Mouse (Mus musculus) MEL (cell line): Measurements from ENCODE around the gene Gabra3. TPM values are rescaled to one million over a fixed set of nuclear protein-coding genes. Genes with fewer than 3 reads are reported as not detected.

Experiments
- DNase-seq: peaks from one replicate; pipeline ENCODE4 v3.0.0; 2011; ENCODE audit warnings: low read depth, low spot score
- H3K27ac ChIP-seq: 2 replicates; pipeline ENCODE4 v1.5.1; 2012; ENCODE audit warnings: low read depth, mild to moderate bottlenecking, control low read depth, low read length, moderate library complexity; ENCODE audit not compliant: control insufficient read depth
- H3K27me3 ChIP-seq, 2 experiments: fragments of 150-350 bp in 1 of 2; sonication (generic) in 1 of 2; 2 replicates each; pipeline ENCODE4 v1.6.1; 2012; ENCODE audit warnings: low read length in 2 of 2, mild to moderate bottlenecking in 2 of 2, improper control_type of control experiment in 1 of 2, moderate library complexity in 1 of 2; ENCODE audit not compliant: insufficient read depth in 2 of 2, control insufficient read depth in 1 of 2
- H3K36me3 ChIP-seq, 2 experiments: 2 replicates each; pipeline ENCODE4 v1.6.1; 2012 to 2014; ENCODE audit warnings: low read length in 2 of 2, improper control_type of control experiment in 1 of 2, inconsistent platforms in 1 of 2, mild to moderate bottlenecking in 1 of 2; ENCODE audit not compliant: insufficient read depth in 2 of 2, control insufficient read depth in 1 of 2
- H3K4me1 ChIP-seq, 2 experiments: fragments of 150-350 bp in 1 of 2; sonication (generic) in 1 of 2; 2 replicates each; pipeline ENCODE4 v1.6.1; 2012; ENCODE audit warnings: low read length in 2 of 2, improper control_type of control experiment in 1 of 2, mild to moderate bottlenecking in 1 of 2; ENCODE audit not compliant: insufficient read depth in 2 of 2, control insufficient read depth in 1 of 2
- H3K4me3 ChIP-seq, 2 experiments: fragments of 150-350 bp in 1 of 2; sonication (generic) in 1 of 2; 2 replicates each; pipeline ENCODE4 v1.5.1; 2012; ENCODE audit warnings: low read depth in 2 of 2, low read length in 2 of 2, mild to moderate bottlenecking in 2 of 2, moderate library complexity in 2 of 2, control low read depth in 1 of 2, improper control_type of control experiment in 1 of 2; ENCODE audit not compliant: control insufficient read depth in 1 of 2, insufficient read depth in 1 of 2
- H3K79me2 ChIP-seq: 2 replicates; pipeline ENCODE4 v1.6.1; 2012; ENCODE audit warnings: mild to moderate bottlenecking, low read length, moderate library complexity; ENCODE audit not compliant: control insufficient read depth, poor library complexity, insufficient read depth
- H3K9ac ChIP-seq: 2 replicates; pipeline ENCODE4 v1.6.1; 2012; ENCODE audit warnings: low read depth, mild to moderate bottlenecking, control low read depth, low read length, moderate library complexity; ENCODE audit not compliant: control insufficient read depth, poor library complexity, severe bottlenecking
- H3K9me3 ChIP-seq: fragments of 150-350 bp; sonication (generic); replicated peaks from 2 replicates; pipeline ENCODE4 v1.6.1; 2012; ENCODE audit warnings: mild to moderate bottlenecking, low read length, improper control_type of control experiment, moderate library complexity; ENCODE audit not compliant: insufficient read depth
- RCOR1 ChIP-seq: IDR thresholded peaks from 2 replicates; pipeline ENCODE4 v1.6.1; 2012; ENCODE audit warnings: low read depth, mild to moderate bottlenecking, inconsistent platforms, low read length, improper control_type of control experiment
- TAL1 ChIP-seq: IDR thresholded peaks from 2 replicates; pipeline ENCODE4 v1.6.1; 2012; ENCODE audit warnings: mild to moderate bottlenecking, inconsistent platforms, low read length, moderate library complexity, mixed read lengths
- polyA plus RNA-seq, 2 experiments: library from polyadenylated mRNA; stranded (reverse) in 1 of 2; unstranded in 1 of 2; fragments of >175 nt in 1 of 2; fragments of >200 nt in 1 of 2; gene quantifications; 2 replicates each; pipeline versions ENCODE4 v1.2.1 to v1.2.4; 2012; ENCODE audit warnings: low replicate concordance in 2 of 2, low read depth in 1 of 2; ENCODE audit not compliant: insufficient read length in 2 of 2, insufficient read depth in 1 of 2, missing spikeins in 1 of 2
- total RNA-seq: library from RNA; depleted of rRNA; stranded (reverse); fragments of 300-350 nt; gene quantifications from 2 replicates; pipeline ENCODE4 v1.2.3, GENCODE M21; 2012; rRNA removed

Gabra3 gene
- total and polyA plus RNA-seq, 3 experiments: not detected

- no peaks in the 10 kb centered on the region for H3K9me3 ChIP-seq
- no peaks in the 10 kb centered on the region for H3K4me1 ChIP-seq
- no peak within 1 kb of the TSS for H3K4me3 ChIP-seq
- DNase-seq: no peak
- H3K27me3 ChIP-seq: no peaks in the 10 kb centered on the region
- H3K27ac ChIP-seq: no peak within 1 kb of the TSS
- no peaks in the 10 kb centered on the region for H3K79me2 ChIP-seq
- H3K9ac ChIP-seq: no peak within 1 kb of the TSS
- TF ChIP-seq RCOR1 (no peak), TAL1 (no peak)
- H3K36me3 ChIP-seq: no peaks in the 10 kb centered on the region
Observed at GRCm38 (mm10) chrX:72386758-72387157, 269.9 kb downstream of the Gabra3 start, which contains the start of gene Magea10. TSS of gene Magea10 (minus strand) at chrX:72386858.

Other genes starting within 250 kb of the Gabra3 start
- not detected in 2 replicates for gene Gabrq, start 168.3 kb upstream of the Gabra3 start, total RNA-seq
- gene Gabrq, start 168.3 kb upstream of the Gabra3 start, polyA plus RNA-seq: not detected